Mouse (Mus musculus) embryonic fibroblast, embryonic 13.5 days (primary cell): ENCODE results near the gene Apbb1ip.

Experiments
- CTCF ChIP-seq: IDR thresholded peaks from 2 replicates; pipeline ENCODE4 v1.5.1; 2011; ENCODE audit warnings: mild to moderate bottlenecking, control low read depth, low read length, moderate library complexity, borderline replicate concordance; ENCODE audit not compliant: insufficient read depth
- POLR2A ChIP-seq: IDR thresholded peaks from 2 replicates; pipeline ENCODE4 v1.6.1; 2011; ENCODE audit warnings: low read depth, mild to moderate bottlenecking, control low read depth, low read length, moderate library complexity

- TF ChIP-seq CTCF: no peak
- TF ChIP-seq POLR2A: no peak
Measured at GRCm38 (mm10) chr2:22790435-22790834, 16.5 kb downstream of the Apbb1ip start.
